Mouse (Mus musculus) heart, embryonic 15.5 days (tissue): ENCODE results near the gene Afm. TPM values are rescaled to one million over a fixed set of nuclear protein-coding genes. Genes with fewer than 3 reads are reported as not detected.

Experiments
- ATAC-seq: fragments of 200-750 bp; cut with Nextera tagmentation; replicated peaks from 2 replicates; pipeline ENCODE4 v1.8.0; 2017; ENCODE audit warnings: low read depth, moderate TSS enrichment; ENCODE audit not compliant: insufficient number of reproducible peaks, insufficient read depth, low FRiP score
- H3K27ac ChIP-seq: fragments of 300-500 bp; sonication (generic); 2 replicates; pipeline ENCODE4 v1.5.1; 2015; ENCODE audit warnings: mild to moderate bottlenecking, inconsistent platforms
- H3K27me3 ChIP-seq: fragments of 300-500 bp; sonication (generic); 2 replicates; pipeline ENCODE4 v1.6.1; 2015; ENCODE audit warnings: inconsistent platforms
- H3K36me3 ChIP-seq: fragments of 300-500 bp; sonication (generic); 2 replicates; pipeline ENCODE4 v1.6.1; 2015; ENCODE audit warnings: mild to moderate bottlenecking, inconsistent platforms
- H3K4me1 ChIP-seq: fragments of 300-500 bp; sonication (generic); replicated peaks from 2 replicates; pipeline ENCODE4 v1.6.1; 2015; ENCODE audit warnings: inconsistent platforms
- H3K4me2 ChIP-seq: fragments of 300-500 bp; sonication (generic); 2 replicates; pipeline ENCODE4 v1.6.1; 2015; ENCODE audit warnings: inconsistent platforms, mild to moderate bottlenecking, moderate library complexity
- H3K4me3 ChIP-seq: fragments of 300-500 bp; sonication (generic); 2 replicates; pipeline ENCODE4 v1.5.1; 2015; ENCODE audit warnings: mild to moderate bottlenecking, inconsistent platforms
- H3K9ac ChIP-seq: fragments of 300-500 bp; sonication (generic); 2 replicates; pipeline ENCODE4 v1.6.1; 2015; ENCODE audit warnings: mild to moderate bottlenecking, inconsistent platforms
- H3K9me3 ChIP-seq: fragments of 300-500 bp; sonication (generic); replicated peaks from 2 replicates; pipeline ENCODE4 v1.6.1; 2016; ENCODE audit warnings: inconsistent platforms
- WGBS: fragments of 180-500 bp; shearing (Covaris S2); methylation state at CpG from one replicate; pipeline ENCODE4 v1.1.7; 2015; ENCODE audit warnings: mixed read lengths; 5-methylcytosine and 5-hydroxymethylcytosine counted together
- polyA plus RNA-seq: library from polyadenylated mRNA; unstranded; fragments of >200 nt; fragmentation: Nextera tagmentation; extraction: Ambion mirVana; gene quantifications from 2 replicates; pipeline ENCODE4 v1.2.1, GENCODE M21; 2015

Afm gene
- polyA plus RNA-seq, 1 experiment from 2014 or later = not detected

- no peaks in the 10 kb centered on the region for H3K27me3 ChIP-seq
- H3K9me3 ChIP-seq = no peaks in the 10 kb centered on the region
- no peaks in the 10 kb centered on the region for H3K36me3 ChIP-seq
- ATAC-seq = no peak
- no peak overlapping the region for H3K27ac ChIP-seq
- no peak overlapping the region for H3K9ac ChIP-seq
- 88% methylated on average over 4 of the region's 4 CpGs for WGBS
- 0 out of 2 replicates have a peak, but pooled peaks cover 2% of the 10 kb centered on the region for H3K4me1 ChIP-seq
- H3K4me2 ChIP-seq = no peak overlapping the region
- H3K4me3 ChIP-seq = no peak overlapping the region
Measured at GRCm38 (mm10) chr5:90494308-90494707, 24.4 kb upstream of the Afm start.

DNA sequence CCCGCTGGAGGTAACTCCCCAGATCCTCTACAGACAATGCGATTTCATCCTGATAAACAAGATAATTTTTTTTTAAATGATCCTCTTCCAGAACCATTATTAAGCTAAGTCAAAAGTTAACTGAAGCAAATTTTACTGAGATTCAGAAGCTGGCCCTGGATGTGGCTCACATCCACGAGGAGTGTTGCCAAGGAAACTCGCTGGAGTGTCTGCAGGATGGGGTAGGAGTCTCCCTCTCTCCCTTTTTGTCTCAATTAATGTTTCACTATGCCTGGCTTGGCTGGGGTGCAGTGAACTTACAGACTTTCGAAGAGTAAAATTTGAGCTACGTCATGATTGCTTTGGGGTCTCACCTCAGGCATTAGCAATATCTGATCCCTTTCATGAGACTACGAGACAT is 19.2 kb upstream of the Afm start:
- Histone ChIP-seq H3K27me3 (no peaks in the 10 kb centered on the region), H3K36me3 (no peaks in the 10 kb centered on the region), H3K9ac (no peak overlapping the region), H3K4me1 (0 out of 2 replicates have a peak, but pooled peaks cover 2% of the 10 kb centered on the region), H3K9me3 (no peaks in the 10 kb centered on the region), H3K27ac (no peak overlapping the region), H3K4me3 (no peak overlapping the region), H3K4me2 (no peak overlapping the region)
- 74% methylated on average over 7 of the region's 7 CpGs for WGBS
- ATAC-seq = no peak

DNA sequence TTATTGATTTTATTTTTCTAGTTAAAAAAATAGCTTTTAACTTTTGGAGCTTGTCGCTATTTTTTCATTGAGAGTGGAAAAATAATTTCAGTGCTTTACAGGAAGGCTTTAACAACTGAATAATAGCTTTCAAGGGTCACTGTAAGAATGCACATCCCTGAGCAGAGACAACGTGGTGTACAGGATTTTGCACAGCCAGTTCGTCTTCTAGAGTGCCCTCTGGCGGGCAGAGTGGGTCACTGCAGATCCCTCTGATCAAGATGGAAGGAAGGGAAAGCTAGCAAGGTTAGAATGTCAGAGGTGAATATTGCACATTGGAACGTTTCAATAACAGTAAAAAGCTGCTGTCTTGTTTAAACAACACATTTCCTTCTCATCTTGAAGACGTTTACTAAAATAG is 18.0 kb upstream of the Afm start:
- Histone ChIP-seq H3K4me2 (no peak overlapping the region), H3K27ac (no peak overlapping the region), H3K9me3 (no peaks in the 10 kb centered on the region), H3K4me1 (0 out of 2 replicates have a peak, but pooled peaks cover 2% of the 10 kb centered on the region), H3K27me3 (no peaks in the 10 kb centered on the region), H3K36me3 (no peaks in the 10 kb centered on the region), H3K9ac (no peak overlapping the region), H3K4me3 (no peak overlapping the region)
- WGBS = 5% methylated on average over 6 of the region's 6 CpGs
- ATAC-seq = no peak

DNA sequence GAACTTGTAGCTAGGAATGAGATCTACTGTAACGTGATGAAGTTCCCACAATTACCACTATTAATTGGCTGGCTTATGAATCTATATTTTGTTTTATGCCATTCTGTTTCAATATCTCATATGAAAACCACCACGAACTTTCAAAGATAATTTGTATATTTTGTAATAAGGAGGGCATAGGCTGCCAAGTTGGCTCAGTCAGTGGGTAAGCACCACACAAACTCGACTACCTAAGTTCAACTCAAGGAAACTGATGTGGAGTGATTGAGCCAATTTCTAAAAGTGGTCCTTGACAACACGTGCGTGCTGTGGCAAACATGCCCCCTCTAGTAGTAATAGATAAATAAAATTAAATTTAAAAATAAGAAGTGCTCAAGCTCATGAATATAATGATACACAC is 17.0 kb upstream of the Afm start:
- ATAC-seq = no peak
- no peaks in the 10 kb centered on the region for H3K27me3 ChIP-seq
- H3K4me1 ChIP-seq = 0 out of 2 replicates have a peak, but pooled peaks cover 2% of the 10 kb centered on the region
- 80% methylated on average over 5 of the region's 5 CpGs for WGBS
- no peak overlapping the region for H3K4me3 ChIP-seq
- no peaks in the 10 kb centered on the region for H3K36me3 ChIP-seq
- H3K27ac ChIP-seq = no peak overlapping the region
- H3K9me3 ChIP-seq = no peaks in the 10 kb centered on the region
- no peak overlapping the region for H3K4me2 ChIP-seq
- no peak overlapping the region for H3K9ac ChIP-seq

GRCm38 (mm10) chr5:90504742-90505141 is 14.0 kb upstream of the Afm start:
- no peak overlapping the region for H3K4me3 ChIP-seq
- no peak overlapping the region for H3K9ac ChIP-seq
- 76% methylated on average over 11 of the region's 11 CpGs for WGBS
- H3K4me2 ChIP-seq = no peak overlapping the region
- H3K4me1 ChIP-seq = no peaks in the 10 kb centered on the region
- H3K36me3 ChIP-seq = no peaks in the 10 kb centered on the region
- no peak for ATAC-seq
- no peaks in the 10 kb centered on the region for H3K27me3 ChIP-seq
- H3K9me3 ChIP-seq = no peaks in the 10 kb centered on the region
- H3K27ac ChIP-seq = no peak overlapping the region

- no peaks in the 10 kb centered on the region for H3K27me3 ChIP-seq
- no peaks in the 10 kb centered on the region for H3K9me3 ChIP-seq
- no peak for ATAC-seq
- H3K36me3 ChIP-seq = no peaks in the 10 kb centered on the region
- H3K4me1 ChIP-seq = no peaks in the 10 kb centered on the region
- H3K9ac ChIP-seq = no peak overlapping the region
- H3K4me3 ChIP-seq = no peak overlapping the region
- no peak overlapping the region for H3K4me2 ChIP-seq
- H3K27ac ChIP-seq = no peak overlapping the region
- 61% methylated on average over 2 of the region's 2 CpGs for WGBS
Measured at GRCm38 (mm10) chr5:90506507-90506906, 12.2 kb upstream of the Afm start.

- H3K36me3 ChIP-seq = no peaks in the 10 kb centered on the region
- no peak overlapping the region for H3K4me3 ChIP-seq
- H3K27me3 ChIP-seq = no peaks in the 10 kb centered on the region
- ATAC-seq = no peak
- H3K9me3 ChIP-seq = no peaks in the 10 kb centered on the region
- no peak overlapping the region for H3K27ac ChIP-seq
- H3K4me2 ChIP-seq = no peak overlapping the region
- H3K4me1 ChIP-seq = no peaks in the 10 kb centered on the region
- 58% methylated on average over 13 of the region's 13 CpGs for WGBS
- H3K9ac ChIP-seq = no peak overlapping the region
Measured at GRCm38 (mm10) chr5:90507411-90507949, 11.3 kb upstream of the Afm start.

DNA sequence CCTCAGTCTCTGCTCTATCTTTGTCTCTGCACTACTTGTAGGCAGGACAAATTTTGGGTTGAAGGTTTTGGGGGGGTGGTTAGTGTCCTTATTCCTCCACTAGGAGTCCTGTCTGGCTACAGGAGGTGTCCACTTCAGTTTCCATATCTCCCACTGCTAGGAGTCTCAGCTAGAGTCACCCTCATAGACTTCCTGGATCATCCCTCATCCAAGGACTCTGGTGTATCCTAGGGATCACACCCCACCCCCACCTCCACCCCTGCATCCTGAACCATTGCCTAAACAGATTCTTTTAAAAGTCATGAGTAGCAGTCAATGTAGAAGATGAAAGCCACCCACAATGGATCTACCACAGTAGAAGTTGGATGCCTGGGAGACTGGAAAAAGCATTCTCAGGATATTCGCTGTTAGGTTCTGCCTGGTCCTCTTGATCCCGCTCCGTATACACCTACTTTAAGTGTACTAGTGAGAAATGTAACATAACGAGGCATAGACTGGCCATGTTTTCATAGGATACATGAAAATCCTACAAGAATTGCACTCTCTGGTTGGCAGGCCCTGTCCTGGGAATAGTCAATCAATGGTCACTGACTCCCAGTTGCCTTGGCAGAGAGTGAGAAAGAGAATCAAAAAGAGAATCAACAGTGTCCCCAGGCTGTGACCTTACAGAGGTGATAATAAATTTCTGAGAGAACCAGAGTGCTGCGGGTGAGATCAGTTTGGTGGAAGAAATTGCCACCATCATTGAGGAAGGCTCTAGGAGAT is 8.7 kb upstream of the Afm start:
- no peak overlapping the region for H3K27ac ChIP-seq
- 84% methylated on average over 5 of the region's 5 CpGs for WGBS
- no peaks in the 10 kb centered on the region for H3K4me1 ChIP-seq
- ATAC-seq = no peak
- H3K4me3 ChIP-seq = no peak overlapping the region
- H3K4me2 ChIP-seq = no peak overlapping the region
- H3K27me3 ChIP-seq = no peaks in the 10 kb centered on the region
- no peaks in the 10 kb centered on the region for H3K9me3 ChIP-seq
- H3K36me3 ChIP-seq = no peaks in the 10 kb centered on the region
- H3K9ac ChIP-seq = no peak overlapping the region

DNA sequence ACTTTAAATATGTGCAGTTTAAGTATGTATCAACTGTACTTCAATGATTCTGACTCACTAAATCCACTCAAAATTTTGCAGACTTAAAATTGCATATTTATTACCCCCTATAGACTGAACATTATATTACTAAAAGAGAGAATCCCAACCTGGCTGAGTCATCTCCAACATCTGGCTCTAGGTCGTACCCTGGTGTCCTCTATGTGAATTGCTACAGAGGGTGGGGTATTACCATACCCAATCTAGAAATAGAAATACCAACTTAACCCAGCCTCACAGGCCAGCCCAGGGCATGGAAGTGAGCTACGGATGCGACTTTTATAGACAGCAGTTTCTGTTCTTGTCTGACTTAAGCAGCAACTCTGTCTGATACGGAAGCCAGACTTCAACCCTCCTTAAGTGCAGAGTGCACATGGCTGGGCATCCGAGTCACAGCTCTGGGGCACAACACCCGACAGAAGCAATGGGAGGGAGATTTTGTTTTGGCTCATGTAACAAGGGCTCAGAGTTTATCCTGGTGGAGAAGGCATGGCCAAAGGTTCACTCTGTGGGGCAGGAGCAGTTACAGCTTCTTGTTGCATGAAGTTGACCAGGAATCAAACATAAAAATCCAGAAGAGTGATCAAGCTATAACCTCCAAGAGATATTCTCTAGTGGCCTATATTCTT is 6.3 kb upstream of the Afm start:
- Histone ChIP-seq H3K27me3 (no peaks in the 10 kb centered on the region), H3K36me3 (no peaks in the 10 kb centered on the region), H3K4me1 (no peaks in the 10 kb centered on the region), H3K4me2 (no peak overlapping the region), H3K27ac (no peak overlapping the region), H3K4me3 (no peak overlapping the region), H3K9ac (no peak overlapping the region), H3K9me3 (no peaks in the 10 kb centered on the region)
- 74% methylated on average over 6 of the region's 6 CpGs for WGBS
- ATAC-seq = no peak

DNA sequence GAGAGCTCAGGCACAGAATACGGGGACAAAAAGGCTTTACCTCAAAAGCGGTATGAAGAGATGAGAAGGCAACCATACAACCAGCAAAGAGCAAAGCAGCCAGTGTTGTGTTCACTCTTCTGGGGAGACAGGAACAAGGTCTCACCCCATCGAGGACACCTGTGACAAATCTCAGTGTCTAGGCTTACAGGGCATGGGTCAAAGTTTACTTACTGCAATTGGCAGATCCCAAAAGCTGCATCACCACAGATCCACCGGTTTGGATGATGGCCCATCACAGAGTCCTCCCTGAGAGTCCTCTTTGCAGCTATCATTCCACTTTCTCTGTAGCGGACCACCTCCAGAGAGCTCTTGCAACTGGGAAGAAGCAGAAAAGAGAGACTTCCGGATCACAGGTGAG is 3.2 kb upstream of the Afm start:
- H3K9me3 ChIP-seq = no peaks in the 10 kb centered on the region
- H3K4me1 ChIP-seq = no peaks in the 10 kb centered on the region
- 83% methylated on average over 6 of the region's 6 CpGs for WGBS
- no peak for ATAC-seq
- no peak overlapping the region for H3K9ac ChIP-seq
- no peak overlapping the region for H3K4me3 ChIP-seq
- no peaks in the 10 kb centered on the region for H3K27me3 ChIP-seq
- H3K27ac ChIP-seq = no peak overlapping the region
- H3K4me2 ChIP-seq = no peak overlapping the region
- no peaks in the 10 kb centered on the region for H3K36me3 ChIP-seq

DNA sequence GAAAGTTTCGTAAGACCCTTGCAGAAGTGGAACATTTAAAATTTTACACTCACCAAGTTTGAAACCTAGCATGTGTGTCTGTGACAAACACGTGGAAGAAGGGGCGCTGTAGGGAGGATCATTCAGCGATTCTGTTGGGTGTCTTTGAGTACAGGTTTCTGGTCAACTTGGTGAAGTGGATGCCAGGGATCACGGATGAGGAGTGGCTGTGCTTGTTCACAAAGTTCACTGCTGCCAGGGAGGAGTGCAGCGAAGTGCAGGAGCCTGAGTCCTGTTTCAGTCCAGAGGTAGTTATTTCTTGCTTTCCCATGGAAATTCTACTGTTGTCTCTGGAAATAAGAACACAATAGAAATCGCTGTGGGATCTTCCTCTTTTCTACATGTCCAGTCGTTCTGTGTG is 32.5 kb downstream of the Afm start:
- no peaks in the 10 kb centered on the region for H3K9me3 ChIP-seq
- no peak overlapping the region for H3K27ac ChIP-seq
- no peak overlapping the region for H3K4me2 ChIP-seq
- no peaks in the 10 kb centered on the region for H3K4me1 ChIP-seq
- H3K4me3 ChIP-seq = no peak overlapping the region
- H3K27me3 ChIP-seq = 0 out of 2 replicates have a peak, but pooled peaks cover 2% of the 10 kb centered on the region
- H3K36me3 ChIP-seq = no peaks in the 10 kb centered on the region
- 81% methylated on average over 8 of the region's 8 CpGs for WGBS
- no peak overlapping the region for H3K9ac ChIP-seq
- ATAC-seq = no peak
